Mouse (Mus musculus) heart, postnatal 4 days (tissue): ENCODE measurements around the gene Hdlbp. TPM values are rescaled to one million over a fixed set of nuclear protein-coding genes. Genes with fewer than 3 reads are reported as not detected.

Experiments
- DNase-seq: peaks from one replicate; pipeline ENCODE4 v3.0.0; 2021
- total RNA-seq, 2 experiments: library from RNA; stranded (reverse); gene quantifications; 2 replicates each; pipeline ENCODE4 v1.2.3; 2021

The Hdlbp gene
- total RNA-seq, 2 experiments from 2014 or later, result 317 to 330 TPM

- DNase-seq, result peak; percentile 88
These were observed 33.3 kb downstream of the Hdlbp start for GRCm38 (mm10) chr1:93445111-93445821.

- peak; percentile 83 for DNase-seq
These were observed 34.1 kb downstream of the Hdlbp start for GRCm38 (mm10) chr1:93444405-93445110.

- DNase-seq, result no peak
These were observed 39.3 kb downstream of the Hdlbp start for GRCm38 (mm10) chr1:93439321-93439720.

GRCm38 (mm10) chr1:93432087-93432486 is 46.5 kb downstream of the Hdlbp start:
- DNase-seq, result no peak

- no peak for DNase-seq
These were observed 75.2 kb downstream of the Hdlbp start for GRCm38 (mm10) chr1:93403403-93403802.

GRCm38 (mm10) chr1:93401191-93402052 is 77.2 kb downstream of the Hdlbp start:
- DNase-seq, result no peak

GRCm38 (mm10) chr1:93388906-93389305 is 89.7 kb downstream of the Hdlbp start:
- no peak for DNase-seq

- no peak for DNase-seq
These were observed 91.4 kb downstream of the Hdlbp start for GRCm38 (mm10) chr1:93387198-93387597.

GRCm38 (mm10) chr1:93379117-93379516 is 99.5 kb downstream of the Hdlbp start:
- no peak for DNase-seq

GRCm38 (mm10) chr1:93377307-93377706 is 101.3 kb downstream of the Hdlbp start:
- no peak for DNase-seq

GRCm38 (mm10) chr1:93373665-93374064 is 105.0 kb downstream of the Hdlbp start, which contains the start of gene Ano7:
Ano7 (plus strand) TSS chr1:93373930.
- no peak for DNase-seq

GRCm38 (mm10) chr1:93365641-93366040 is 113.0 kb downstream of the Hdlbp start:
- DNase-seq, result no peak

- no peak for DNase-seq
These were observed 116.0 kb downstream of the Hdlbp start for GRCm38 (mm10) chr1:93362661-93363060.

Other genes with a start within 250 kb of the Hdlbp start
- gene Sned1, start 243.0 kb downstream of the Hdlbp start, total RNA-seq, result 10 to 100 TPM; 11.0 to 11.4 TPM
- 10 to 100 TPM; 13.0 to 13.7 TPM for gene Mterf4, start 172.9 kb downstream of the Hdlbp start, total RNA-seq
- 10 to 100 TPM; 30.5 to 34.9 TPM for gene Ppp1r7, start 136.0 kb downstream of the Hdlbp start, total RNA-seq
- gene Pask, start 135.3 kb downstream of the Hdlbp start, total RNA-seq, result 1 to 10 TPM; 7.9 to 8.6 TPM
- gene Ano7, start 104.9 kb downstream of the Hdlbp start, total RNA-seq, result not detected
- gene Farp2, start 33.3 kb upstream of the Hdlbp start, total RNA-seq, result 10 to 100 TPM; 15.3 to 16.8 TPM
- gene Stk25, start 179.8 kb upstream of the Hdlbp start, total RNA-seq, result 100 to 1,000 TPM; 120 to 133 TPM
- 10 to 100 TPM; 16.6 to 16.9 TPM for gene Bok, start 206.8 kb upstream of the Hdlbp start, total RNA-seq